Mouse (Mus musculus): Measurements from ENCODE around the gene Ubash3a. TPM values are rescaled to one million over a fixed set of nuclear protein-coding genes. Genes with fewer than 3 reads are reported as not detected.

Gene Ubash3a
- total and polyA plus RNA-seq, 3 experiments: 0.33 TPM; not detected in 2

GRCm38 (mm10) chr17:31276207-31276921 lies 68.7 kb downstream of the Ubash3a start:
- no peak for ATAC-seq (ENCODE audit: extremely low read depth, insufficient number of reproducible peaks, low FRiP score, poor library complexity, severe bottlenecking)
- H3K4me1 ChIP-seq (ENCODE audit: insufficient read depth, low read depth, low read length): no peaks in the 10 kb centered on the region
- TF ChIP-seq GATA1 (IDR thresholded peaks at IDR 0.05; ENCODE audit: borderline replicate concordance, low read length) (no peak), POLR2AphosphoS5 (IDR thresholded peaks at IDR 0.05; ENCODE audit: insufficient replicate concordance, low read depth, low read length) (no peak), GATA2 (IDR thresholded peaks at IDR 0.05; ENCODE audit: borderline replicate concordance, low read depth, low read length) (no peak), TAL1 (conservative IDR thresholded peaks at IDR 0.05; ENCODE audit: low read depth, low read length) (no peak), CTCF (IDR thresholded peaks at IDR 0.05; ENCODE audit: low read depth, low read length) (no peak)
- peaks cover 60% of the 10 kb centered on the region for H3K9me3 ChIP-seq (replicated peaks)
- DNase-seq (ENCODE audit: low spot score): no peak
- H3K36me3 ChIP-seq (replicated peaks): no peaks in the 10 kb centered on the region
- H3K4me3 ChIP-seq (ENCODE audit: low read depth, low read length): no peak overlapping the region
- no peaks in the 10 kb centered on the region for H3K27me3 ChIP-seq (ENCODE audit: insufficient read depth, low read length)

- H3K27me3 ChIP-seq (ENCODE audit: insufficient read depth, low read length): no peaks in the 10 kb centered on the region
- H3K9me3 ChIP-seq (replicated peaks): peaks cover 66% of the 10 kb centered on the region
- H3K36me3 ChIP-seq (replicated peaks): no peaks in the 10 kb centered on the region
- no peak for DNase-seq (ENCODE audit: low spot score)
- no peak within 1 kb of the TSS; the same call in 1 of the 2 replicates for H3K4me3 ChIP-seq (ENCODE audit: low read depth, low read length)
- H3K4me1 ChIP-seq (ENCODE audit: insufficient read depth, low read depth, low read length): no peaks in the 10 kb centered on the region
- no peak for ATAC-seq (ENCODE audit: extremely low read depth, insufficient number of reproducible peaks, low FRiP score, poor library complexity, severe bottlenecking)
- no peak for TF ChIP-seq CTCF (IDR thresholded peaks at IDR 0.05; ENCODE audit: low read depth, low read length)
- TF ChIP-seq POLR2AphosphoS5 (IDR thresholded peaks at IDR 0.05; ENCODE audit: insufficient replicate concordance, low read depth, low read length): no peak
- TF ChIP-seq GATA1 (IDR thresholded peaks at IDR 0.05; ENCODE audit: borderline replicate concordance, low read length): no peak
- TF ChIP-seq TAL1 (conservative IDR thresholded peaks at IDR 0.05; ENCODE audit: low read depth, low read length): no peak
- TF ChIP-seq GATA2 (IDR thresholded peaks at IDR 0.05; ENCODE audit: borderline replicate concordance, low read depth, low read length): no peak
Observed at GRCm38 (mm10) chr17:31276922-31277918, 69.5 kb downstream of the Ubash3a start, which contains the start of gene Rsph1. Rsph1 (minus strand) TSS chr17:31277383.

- no peaks in the 10 kb centered on the region for H3K36me3 ChIP-seq (replicated peaks)
- H3K27me3 ChIP-seq (ENCODE audit: insufficient read depth, low read length): no peaks in the 10 kb centered on the region
- no peak for DNase-seq (ENCODE audit: low spot score)
- no peak for ATAC-seq (ENCODE audit: extremely low read depth, insufficient number of reproducible peaks, low FRiP score, poor library complexity, severe bottlenecking)
- no peak overlapping the region for H3K4me3 ChIP-seq (ENCODE audit: low read depth, low read length)
- peaks cover 69% of the 10 kb centered on the region for H3K9me3 ChIP-seq (replicated peaks)
- no peak for TF ChIP-seq GATA2 (IDR thresholded peaks at IDR 0.05; ENCODE audit: borderline replicate concordance, low read depth, low read length)
- TF ChIP-seq POLR2AphosphoS5 (IDR thresholded peaks at IDR 0.05; ENCODE audit: insufficient replicate concordance, low read depth, low read length): no peak
- no peak for TF ChIP-seq TAL1 (conservative IDR thresholded peaks at IDR 0.05; ENCODE audit: low read depth, low read length)
- TF ChIP-seq GATA1 (IDR thresholded peaks at IDR 0.05; ENCODE audit: borderline replicate concordance, low read length): no peak
- TF ChIP-seq CTCF (IDR thresholded peaks at IDR 0.05; ENCODE audit: low read depth, low read length): no peak
- no peaks in the 10 kb centered on the region for H3K4me1 ChIP-seq (ENCODE audit: insufficient read depth, low read depth, low read length)
Observed at GRCm38 (mm10) chr17:31277931-31278330, 70.3 kb downstream of the Ubash3a start.

DNA sequence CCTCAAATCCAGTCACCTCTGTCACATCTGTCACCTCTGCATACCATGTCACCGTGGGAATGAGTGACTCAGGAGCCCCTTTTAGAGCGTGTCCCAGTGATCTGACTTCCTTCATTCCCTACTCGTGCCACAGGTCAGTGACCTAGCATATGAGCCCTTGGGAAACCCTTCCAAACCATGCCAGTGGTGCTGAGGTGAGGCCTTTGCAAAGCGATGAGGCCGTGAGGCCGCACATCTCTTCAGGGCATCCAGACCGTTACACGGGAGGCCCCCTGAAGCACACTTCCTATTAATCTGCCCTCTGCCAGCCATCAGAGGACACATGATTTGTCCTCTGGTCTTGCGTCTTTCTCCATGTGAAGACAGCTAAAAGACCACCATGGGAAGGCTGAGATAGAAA lies 71.9 kb downstream of the Ubash3a start:
- no peak for ATAC-seq (ENCODE audit: extremely low read depth, insufficient number of reproducible peaks, low FRiP score, poor library complexity, severe bottlenecking)
- Histone ChIP-seq H3K4me1 (ENCODE audit: insufficient read depth, low read depth, low read length) (no peaks in the 10 kb centered on the region), H3K9me3 (replicated peaks) (peaks cover 64% of the 10 kb centered on the region), H3K36me3 (replicated peaks) (no peaks in the 10 kb centered on the region), H3K27me3 (ENCODE audit: insufficient read depth, low read length) (no peaks in the 10 kb centered on the region), H3K4me3 (ENCODE audit: low read depth, low read length) (no peak overlapping the region)
- no peak for DNase-seq (ENCODE audit: low spot score)
- TF ChIP-seq POLR2AphosphoS5 (IDR thresholded peaks at IDR 0.05; ENCODE audit: insufficient replicate concordance, low read depth, low read length) (no peak), GATA2 (IDR thresholded peaks at IDR 0.05; ENCODE audit: borderline replicate concordance, low read depth, low read length) (no peak), TAL1 (conservative IDR thresholded peaks at IDR 0.05; ENCODE audit: low read depth, low read length) (no peak), GATA1 (IDR thresholded peaks at IDR 0.05; ENCODE audit: borderline replicate concordance, low read length) (no peak), CTCF (IDR thresholded peaks at IDR 0.05; ENCODE audit: low read depth, low read length) (no peak)

- TF ChIP-seq GATA1 (IDR thresholded peaks at IDR 0.05; ENCODE audit: borderline replicate concordance, low read length): no peak
- no peak for TF ChIP-seq TAL1 (conservative IDR thresholded peaks at IDR 0.05; ENCODE audit: low read depth, low read length)
- TF ChIP-seq GATA2 (IDR thresholded peaks at IDR 0.05; ENCODE audit: borderline replicate concordance, low read depth, low read length): no peak
- TF ChIP-seq CTCF (IDR thresholded peaks at IDR 0.05; ENCODE audit: low read depth, low read length): no peak
- no peak for TF ChIP-seq POLR2AphosphoS5 (IDR thresholded peaks at IDR 0.05; ENCODE audit: insufficient replicate concordance, low read depth, low read length)
- DNase-seq (ENCODE audit: low spot score) (no peak), ATAC-seq (ENCODE audit: extremely low read depth, insufficient number of reproducible peaks, low FRiP score, poor library complexity, severe bottlenecking) (no peak)
- Histone ChIP-seq H3K27me3 (ENCODE audit: insufficient read depth, low read length) (no peaks in the 10 kb centered on the region), H3K9me3 (replicated peaks) (peaks cover 62% of the 10 kb centered on the region), H3K4me3 (ENCODE audit: low read depth, low read length) (no peak overlapping the region), H3K36me3 (replicated peaks) (no peaks in the 10 kb centered on the region), H3K4me1 (ENCODE audit: insufficient read depth, low read depth, low read length) (no peaks in the 10 kb centered on the region)
Observed at GRCm38 (mm10) chr17:31280269-31280668, 72.6 kb downstream of the Ubash3a start.
